Mouse (Mus musculus) retina, postnatal 7 days (tissue): ENCODE data around the gene Donson.
"Not testable (repeated sequence)": the region's sequence is repeated elsewhere in the genome, so short reads cannot be mapped to it uniquely, and the experiment has no call there.

Experiments used
- DNase-seq: peaks from one replicate; pipeline ENCODE4 v3.0.0-alpha.2; 2012; ENCODE audit warnings: low read depth, low spot score

Donson gene

DNA sequence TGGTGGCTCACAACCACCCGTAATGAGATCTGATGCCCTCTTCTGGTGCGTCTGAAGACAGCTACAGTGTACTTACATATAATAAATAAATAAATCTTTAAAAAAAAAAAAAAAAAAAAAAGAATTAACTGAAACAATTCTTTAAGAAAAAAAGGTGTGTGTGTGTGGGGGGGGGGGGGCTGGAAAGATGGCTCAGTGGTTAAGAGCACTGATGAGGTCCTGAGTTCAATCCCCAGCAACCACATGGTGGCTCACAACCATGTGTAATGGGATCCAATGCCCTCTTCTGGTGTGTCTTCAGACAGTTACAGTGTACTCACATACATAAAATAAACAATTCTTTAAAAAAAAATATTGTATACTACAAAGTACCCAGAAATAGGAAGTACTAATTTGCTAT, 43.1 kb downstream of the Donson start:
- DNase-seq = not testable (repeated sequence)

DNA sequence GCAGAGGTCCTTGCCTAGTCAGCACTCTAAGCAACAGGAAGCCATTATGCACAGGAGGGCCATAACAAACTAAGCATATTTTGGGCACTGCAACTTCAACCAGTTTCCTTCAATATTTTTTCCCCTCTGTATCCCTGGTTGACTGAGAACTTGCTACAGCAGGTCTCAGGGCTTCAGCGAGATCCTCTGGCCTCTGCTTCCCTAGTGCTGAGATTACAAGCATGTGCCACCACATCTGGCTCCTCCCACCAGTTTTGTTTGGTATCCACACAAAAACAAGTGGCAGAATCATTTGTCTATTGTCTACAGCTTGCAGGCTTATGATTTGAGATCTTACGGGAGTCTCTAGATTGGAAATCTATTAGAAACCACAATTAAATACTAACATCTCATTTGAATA, 43.7 kb downstream of the Donson start:
- DNase-seq = no peak

DNA sequence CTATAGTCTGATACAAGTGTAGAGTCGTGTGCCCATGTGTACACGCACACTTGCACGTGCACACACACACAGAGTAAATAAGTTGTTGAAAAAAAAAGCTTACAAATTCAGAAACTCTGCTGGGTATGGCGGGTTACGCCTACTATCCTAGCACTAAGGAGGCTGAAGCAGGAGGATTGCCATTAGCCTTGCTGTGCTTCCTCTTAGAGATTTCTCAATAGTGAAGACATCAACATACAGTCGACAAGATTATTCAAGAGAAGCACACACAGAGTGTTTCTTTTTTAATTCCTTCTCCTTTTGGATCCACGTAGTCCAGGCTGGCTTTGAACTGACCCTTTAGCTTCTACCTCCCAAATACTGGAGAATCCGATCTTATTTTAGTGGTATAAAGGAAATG, 48.4 kb downstream of the Donson start:
- DNase-seq = no peak

DNA sequence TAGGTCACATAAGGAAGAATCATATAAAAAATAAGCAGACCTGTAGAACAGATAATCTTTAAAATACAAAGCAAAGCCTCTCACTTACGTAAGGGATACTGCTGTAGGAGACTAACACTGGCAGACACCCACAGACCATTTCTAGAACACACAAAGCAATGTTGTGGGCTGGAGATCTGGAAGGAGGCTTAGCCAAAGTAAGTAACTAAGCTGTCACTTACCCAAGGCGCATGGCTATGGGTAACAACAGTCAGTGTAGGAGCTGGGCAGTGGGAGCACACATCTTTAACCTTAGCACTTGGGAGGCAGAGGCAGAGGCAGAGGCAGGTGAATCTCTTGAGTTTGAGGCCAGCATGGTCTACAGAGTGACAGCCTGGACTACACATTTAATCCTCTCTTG, 48.9 kb downstream of the Donson start:
- no peak for DNase-seq

DNA sequence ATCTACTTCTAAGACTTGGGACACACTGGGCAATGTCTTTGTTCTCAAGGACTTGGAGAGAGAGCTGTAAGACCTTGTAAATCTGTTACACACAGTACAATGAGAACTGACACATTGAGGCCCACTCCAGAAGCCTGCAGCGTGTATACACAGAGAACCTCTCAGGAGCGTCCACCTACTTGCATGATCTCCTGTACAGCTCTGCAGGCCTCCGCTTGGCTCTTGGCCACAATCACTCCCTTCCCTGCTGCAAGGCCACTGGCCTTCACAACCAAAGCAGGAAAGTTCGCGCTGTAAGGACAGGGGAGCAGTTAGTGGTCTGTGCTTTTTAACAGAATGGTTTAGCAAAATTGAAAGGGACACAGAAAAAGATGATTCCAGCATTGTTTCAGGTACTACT, 49.4 kb downstream of the Donson start:
- DNase-seq = no peak

DNA sequence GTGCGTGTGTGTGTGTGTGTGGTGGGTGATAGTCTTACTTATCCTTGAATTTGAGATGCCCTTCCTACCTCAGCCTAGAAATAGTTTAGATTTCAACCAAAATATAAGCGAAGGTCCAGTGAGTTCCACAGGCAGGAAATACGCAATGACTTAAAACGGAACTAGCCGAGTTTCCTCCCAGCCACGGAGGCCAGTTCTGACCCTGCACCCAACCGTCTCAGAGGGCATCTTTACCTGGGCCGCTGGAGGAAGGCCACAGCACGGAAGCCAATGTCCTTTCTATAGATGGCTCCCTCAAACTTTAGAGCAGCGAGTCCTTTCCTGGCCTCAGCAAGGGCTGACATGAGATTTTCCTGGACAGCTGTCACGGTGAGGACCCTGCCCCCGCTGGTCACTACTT, 54.9 kb downstream of the Donson start:
- DNase-seq = no peak

DNA sequence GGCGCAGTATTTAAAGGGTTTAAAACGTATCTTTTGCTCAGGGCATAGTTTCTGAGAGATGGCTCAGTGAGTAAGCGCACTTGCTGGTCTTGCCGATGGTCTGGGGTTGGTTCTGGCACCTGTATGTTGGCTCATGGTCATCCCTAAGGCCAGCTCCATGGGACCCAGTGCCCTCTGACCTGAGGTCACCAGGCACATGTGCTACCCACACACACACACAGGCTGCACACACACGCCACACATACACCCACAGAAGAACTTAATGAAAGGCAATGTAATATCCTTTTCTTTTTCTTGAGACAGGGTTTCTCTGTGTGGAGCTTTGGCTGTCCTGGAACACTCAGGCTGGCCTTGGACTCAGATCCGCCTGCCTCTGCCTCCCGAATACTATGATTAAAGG, 55.6 kb downstream of the Donson start:
- no peak for DNase-seq

DNA sequence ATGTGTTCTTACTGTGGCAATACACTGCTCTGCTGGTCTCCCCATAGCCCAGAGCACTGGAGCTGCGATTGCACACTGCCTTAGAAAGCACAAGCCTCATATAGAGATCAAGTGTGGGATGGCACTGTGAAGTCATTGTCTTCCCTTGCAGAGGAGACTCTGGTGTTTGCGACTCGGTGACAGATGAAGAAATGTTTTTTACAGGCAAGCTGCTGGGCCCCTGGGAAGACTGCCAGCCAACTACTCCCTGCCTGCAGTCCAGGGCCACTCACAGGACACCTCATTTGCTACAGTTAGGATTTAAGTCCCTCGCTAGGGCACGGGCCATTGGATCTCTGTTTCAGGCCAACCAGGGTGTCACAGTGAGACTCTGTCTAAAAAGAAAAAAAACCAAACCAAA, 56.1 kb downstream of the Donson start:
- DNase-seq = no peak

DNA sequence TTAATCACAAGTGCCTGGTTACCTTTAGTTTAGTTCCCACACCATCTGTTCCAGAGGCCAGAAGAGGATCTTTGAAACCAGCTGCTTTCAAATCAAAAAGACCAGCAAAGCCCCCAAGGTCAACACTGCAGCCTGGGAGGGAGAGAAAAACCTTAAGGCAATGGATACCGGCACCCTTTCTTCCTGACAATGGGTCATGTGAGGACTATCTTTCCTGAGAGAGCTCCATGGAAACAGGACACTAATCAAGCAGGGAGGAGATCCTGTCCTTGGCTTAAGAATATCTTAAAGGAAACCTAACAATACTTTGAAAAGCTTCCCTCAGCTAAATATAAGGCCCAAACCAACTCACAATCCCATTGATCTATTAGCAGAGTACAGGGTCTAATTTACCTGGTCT, 58.0 kb downstream of the Donson start:
- DNase-seq = no peak

DNA sequence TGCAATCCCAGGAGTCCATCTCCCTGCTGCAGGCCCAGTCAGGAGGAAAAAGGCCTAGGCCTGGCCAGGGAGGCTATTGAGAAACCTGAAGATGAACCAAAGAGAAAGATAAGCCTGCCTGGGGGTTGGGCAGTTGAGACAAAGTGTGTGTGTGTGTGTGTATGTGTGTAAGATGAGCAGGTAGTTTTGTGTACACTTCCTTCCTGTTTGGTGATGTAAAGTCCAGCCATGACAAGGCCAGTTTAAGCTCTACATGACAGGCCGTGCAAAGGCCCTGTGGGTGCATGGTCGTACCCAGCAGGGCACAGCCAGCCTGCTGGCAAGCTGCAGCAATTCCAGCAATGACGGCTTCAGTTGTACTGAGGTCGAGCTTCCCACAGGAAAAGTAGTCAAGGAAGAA, 58.8 kb downstream of the Donson start:
- no peak for DNase-seq

DNA sequence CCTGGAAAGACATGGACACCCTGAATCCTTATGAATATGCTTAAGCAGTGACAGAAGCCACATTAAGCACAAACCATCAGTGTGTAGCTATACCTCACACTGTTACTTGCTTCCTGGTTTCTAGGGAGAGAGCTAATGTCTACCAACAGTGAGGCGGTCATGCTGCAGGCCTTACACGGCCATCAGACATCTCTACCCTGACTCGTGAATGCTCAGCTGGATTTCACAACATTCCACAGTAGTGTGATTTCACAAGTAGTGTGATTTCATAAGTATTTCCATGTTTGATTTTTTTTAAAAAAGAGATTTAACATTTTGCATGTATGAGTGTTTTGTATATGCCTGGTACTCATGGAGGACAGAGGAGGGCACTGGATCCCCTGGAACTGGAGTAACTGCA, 59.9 kb downstream of the Donson start:
- no peak for DNase-seq

DNA sequence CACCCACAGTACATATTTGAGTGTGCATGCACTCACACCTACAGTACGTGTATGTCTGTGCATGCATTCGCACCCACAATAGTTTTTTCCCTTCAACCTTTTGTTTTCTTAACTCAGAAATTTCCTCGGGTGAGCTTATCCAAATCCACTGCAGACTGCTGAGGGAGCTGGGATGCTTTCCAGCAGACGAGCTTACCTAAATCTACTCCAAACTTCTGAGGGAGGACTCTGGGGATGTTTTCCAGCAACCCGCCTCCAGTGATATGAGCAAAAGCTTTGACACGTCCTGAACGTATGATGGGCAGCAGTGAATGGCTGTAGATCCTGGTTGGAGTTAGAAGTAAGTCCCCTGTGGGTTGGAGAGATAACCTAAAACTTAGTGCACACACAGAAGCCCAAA, 60.7 kb downstream of the Donson start:
- no peak for DNase-seq
